Mouse (Mus musculus): ENCODE data around the gene Brip1.

Brip1 gene

DNA sequence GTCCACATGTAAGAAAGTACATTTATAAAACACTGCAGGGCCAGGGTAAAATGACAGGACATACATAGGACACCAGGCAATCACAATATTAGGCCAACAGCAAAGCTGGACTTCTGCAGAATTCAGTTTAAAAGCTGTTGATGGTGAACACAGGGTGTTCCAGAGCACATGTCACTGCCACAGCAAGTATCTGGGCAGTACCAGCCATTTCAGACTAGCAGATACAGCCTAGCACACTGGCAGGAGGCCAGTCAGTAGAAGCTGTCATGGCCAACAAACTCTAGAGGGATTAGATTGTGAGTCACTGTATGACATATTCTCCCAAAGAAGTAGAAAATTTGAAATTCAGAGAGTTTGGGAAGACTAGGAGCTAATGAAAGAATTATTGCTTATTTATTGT lies 94.4 kb downstream of the Brip1 start:
- no peak for DNase-seq

DNA sequence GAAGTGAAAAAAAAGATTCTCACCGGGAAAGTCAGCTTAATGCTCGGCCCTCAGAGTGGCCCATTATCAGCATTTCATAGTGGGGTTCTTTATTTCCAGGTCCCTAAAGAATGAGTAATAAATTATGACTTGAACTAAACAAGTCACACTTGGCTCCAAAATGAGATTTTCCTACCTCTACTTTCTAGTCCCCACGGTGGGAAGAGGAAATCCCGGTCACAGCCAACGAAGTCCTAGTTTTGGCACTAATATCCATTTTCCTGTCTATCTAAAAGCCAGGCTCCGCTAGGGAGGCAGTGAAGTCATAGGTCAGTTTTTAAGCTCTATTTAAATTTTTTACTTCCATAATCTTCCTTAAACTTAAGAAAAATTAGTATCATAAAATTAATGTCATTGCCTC lies 99.8 kb downstream of the Brip1 start:
- DNase-seq, result no peak

DNA sequence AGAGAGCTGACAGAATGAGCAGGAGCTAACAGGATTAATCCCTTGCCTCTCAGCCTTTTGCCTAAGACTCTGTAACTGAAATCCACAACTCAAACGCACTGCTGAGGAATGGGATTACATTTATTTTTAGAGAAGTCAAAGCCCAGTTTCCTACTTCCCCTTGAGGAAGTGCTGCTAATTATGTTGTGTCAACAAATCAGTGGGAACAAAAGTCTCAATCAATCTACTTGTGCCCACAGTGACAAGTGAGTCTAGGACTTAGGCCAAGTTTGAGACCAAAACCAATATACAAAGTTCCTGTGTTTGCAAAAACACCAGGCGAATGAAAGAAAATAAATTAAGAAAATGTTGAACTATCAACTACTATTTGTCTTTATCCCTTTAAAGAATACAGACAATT lies 101.7 kb downstream of the Brip1 start:
- no peak for DNase-seq

DNA sequence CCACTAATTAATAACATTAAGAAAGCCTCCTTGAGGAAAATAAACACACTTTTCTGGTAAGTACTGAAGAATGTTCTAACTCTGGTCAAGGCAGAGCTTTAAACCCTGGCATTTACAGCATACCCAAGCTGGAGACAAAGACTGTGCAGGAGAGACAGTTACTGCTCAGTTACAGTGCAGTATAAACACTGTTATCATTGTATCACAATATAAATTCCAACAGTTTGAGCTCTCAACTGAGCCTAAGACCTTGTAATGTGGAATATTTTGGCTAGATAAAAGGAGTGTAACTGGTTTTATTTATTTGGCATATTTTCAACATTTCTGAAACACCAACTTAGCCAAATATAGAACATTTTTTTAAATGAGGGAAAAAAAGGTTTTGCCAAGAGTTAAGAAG lies 112.2 kb downstream of the Brip1 start:
- DNase-seq, result no peak

DNA sequence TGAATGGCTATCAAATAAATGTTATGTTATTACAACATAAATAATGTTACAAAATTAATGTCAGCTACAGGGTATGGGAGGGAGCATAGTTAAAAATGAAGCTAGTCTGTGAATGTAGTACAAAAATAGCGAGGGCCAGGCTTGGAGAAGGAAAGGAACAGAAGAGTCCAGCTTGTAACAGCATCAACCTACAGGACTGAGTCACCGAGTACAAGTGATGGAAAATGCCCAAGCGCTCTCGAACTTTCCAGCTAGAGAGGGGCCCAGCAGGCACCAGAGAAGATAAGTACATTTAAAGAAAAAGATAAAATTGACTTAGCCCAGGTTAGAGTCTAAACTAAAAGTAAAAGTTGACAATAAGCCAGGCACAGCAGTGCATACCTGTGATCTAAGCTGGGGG lies 116.5 kb downstream of the Brip1 start:
- no peak for DNase-seq

DNA sequence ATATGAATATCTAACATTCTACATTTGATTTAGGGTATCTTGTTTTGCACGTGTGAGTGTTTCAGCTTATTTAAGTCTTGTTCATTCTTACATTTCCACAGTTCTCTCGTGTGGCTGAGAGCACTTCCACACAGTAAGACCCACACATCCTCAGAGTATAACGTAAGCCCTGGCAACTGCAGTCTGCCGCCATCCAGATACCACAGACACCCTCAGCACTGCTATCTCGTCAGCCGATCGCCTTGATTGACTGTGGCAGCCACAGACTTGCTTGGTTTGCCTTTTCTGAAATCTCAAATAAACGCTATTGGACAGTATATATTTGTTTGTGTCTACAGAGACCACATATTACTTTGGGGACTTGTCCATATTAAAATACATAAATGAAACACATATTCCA lies 123.0 kb downstream of the Brip1 start:
- no peak for DNase-seq

DNA sequence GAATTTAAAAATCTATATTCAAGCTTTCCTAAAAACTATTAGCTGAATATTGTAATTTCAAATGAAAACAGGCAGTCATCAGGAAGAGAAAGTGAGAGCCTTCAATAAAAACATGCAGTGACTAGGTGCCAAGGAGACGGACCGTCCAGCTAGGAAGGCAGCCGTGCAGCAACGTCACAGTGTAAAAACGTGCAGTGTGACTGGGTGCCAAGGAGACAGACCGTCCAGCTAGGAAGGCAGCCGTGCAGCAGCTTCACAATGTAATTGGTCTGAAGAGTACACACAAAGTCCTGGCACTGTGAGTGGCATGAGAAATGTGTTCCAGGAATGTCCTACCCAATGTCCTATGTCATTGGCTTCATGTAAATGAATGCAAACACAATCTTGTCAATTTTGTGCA lies 124.0 kb downstream of the Brip1 start:
- DNase-seq, result no peak

DNA sequence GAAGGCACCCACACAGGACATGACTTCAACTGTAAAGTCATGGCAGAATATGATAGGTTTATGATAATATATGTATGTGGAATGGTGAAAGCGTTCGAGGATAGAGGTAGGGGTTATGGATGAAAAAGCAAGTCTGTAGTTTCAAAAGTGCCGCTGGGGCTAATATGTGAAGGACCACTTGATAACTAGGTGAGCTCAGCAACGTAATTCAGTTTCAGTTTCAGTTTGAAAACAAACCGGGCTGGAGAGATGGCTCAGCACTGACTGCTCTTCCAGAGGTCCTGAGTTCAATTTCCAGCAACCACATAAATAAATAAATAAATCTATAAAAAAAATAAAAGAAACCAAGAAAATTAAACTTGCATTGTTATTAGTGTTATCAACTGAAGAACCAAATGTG lies 124.6 kb downstream of the Brip1 start:
- DNase-seq, result no peak

DNA sequence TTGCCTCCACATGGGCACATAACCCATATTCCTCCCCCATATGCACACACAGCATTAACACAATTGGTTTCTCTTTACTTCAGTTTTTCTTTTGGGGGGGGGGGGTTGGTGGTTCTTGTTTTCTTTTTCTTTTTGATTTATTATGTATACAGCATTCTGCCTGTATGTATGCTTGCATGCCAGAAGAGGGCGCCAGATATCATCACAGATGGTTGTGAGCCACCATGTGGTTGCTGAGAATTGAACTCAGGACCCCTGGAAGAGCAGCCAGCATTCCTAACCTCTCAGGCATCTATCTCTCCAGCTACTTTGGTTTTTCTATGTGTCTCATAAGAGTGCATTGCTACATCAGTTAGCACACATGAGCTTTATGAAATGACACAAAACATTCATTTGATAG lies 125.6 kb downstream of the Brip1 start:
- no peak for DNase-seq

DNA sequence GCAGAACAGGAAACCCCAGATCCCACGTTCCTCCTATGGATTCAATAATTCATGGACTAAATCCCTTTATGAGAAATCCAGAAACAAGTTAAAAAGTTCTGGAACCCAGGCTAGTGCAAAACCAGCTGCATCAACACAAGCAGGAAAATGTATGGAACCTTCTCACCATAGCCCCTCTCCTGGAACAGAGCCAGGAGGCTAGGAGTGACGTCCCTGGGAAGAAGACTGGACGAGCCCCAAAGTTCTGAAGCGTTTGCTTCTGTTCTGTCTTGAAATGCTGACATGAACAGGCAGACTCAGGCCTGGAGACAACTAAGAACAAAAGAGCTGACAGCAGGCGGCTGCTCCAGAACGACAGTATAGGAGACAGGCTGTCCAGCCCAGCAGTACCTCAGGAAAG lies 132.3 kb downstream of the Brip1 start:
- no peak for DNase-seq

DNA sequence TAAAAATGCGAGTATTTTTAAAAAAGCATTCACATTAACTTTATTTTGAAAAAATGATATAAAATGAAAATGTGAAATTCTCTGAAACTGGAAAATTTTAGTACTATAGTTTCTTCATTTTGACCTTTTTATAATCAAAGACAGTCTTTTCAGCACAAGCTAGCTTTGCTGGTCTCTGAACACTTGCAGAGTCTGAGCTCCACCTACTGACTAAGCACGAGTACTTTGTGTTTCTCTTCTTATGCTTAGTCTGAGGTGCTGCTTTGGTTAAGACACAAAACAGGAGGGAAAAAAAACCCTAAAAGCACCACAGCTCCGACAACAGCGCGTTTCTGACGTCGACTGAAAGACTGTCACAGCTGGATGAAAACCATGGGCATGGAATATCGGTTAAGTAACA lies 133.8 kb downstream of the Brip1 start:
- DNase-seq, result no peak

DNA sequence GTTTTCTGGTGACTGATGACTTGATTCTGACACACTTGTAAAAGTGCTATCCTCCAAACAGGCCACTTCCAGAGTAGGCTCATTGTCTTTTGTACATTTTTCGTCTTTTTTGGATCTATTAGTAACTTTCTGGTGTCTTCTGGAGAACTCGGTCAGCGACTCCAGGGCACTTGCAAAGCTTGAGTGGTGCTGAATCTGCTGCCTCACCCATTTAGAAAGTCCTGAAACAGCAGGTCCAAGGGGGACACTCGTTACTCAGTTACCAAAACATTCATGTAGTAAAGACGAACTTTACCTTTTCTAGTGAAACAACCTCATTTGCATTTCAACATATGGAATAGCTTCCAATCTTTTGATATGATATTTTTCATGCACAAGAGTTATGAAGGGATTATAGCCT lies 136.1 kb downstream of the Brip1 start:
- no peak for DNase-seq

DNA sequence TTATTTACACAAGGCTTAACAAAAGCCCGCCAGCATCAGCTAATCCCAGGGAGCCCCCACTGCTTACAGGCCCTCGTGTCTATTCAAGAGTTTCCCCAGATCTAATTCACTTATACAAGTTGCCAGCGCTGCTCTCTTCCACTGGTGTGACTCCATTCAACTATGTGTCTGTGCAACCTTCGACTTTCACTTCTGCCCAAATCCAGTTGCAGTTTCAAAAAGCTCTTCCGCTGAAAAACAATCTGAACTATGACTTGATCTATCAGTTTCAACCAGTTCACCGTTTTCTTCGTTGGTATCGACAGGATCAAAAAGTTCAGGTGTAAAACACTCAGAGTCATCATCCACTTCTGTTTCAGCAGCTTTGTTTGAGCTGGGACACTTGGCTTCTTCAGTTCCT lies 139.8 kb downstream of the Brip1 start:
- DNase-seq, result no peak

DNA sequence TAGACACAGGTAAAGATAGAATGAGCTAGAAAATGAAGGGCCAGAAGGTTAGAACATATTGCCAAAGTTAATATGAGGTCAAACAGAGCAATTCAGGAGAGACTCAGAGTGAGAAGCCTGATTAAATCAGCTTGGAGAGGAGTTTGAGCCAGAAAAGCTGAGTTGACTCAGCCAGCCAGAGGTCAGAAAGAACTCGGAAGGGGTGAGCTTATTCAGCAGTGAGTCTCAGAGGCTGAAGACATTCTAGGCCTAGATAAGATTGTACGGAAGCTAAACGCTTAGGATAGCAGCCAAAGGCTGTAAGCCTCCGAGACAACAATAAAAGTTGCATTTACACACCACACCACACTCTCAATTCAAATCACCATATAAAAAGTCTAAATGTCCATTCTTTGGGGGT lies 141.9 kb downstream of the Brip1 start:
- DNase-seq, result no peak

DNA sequence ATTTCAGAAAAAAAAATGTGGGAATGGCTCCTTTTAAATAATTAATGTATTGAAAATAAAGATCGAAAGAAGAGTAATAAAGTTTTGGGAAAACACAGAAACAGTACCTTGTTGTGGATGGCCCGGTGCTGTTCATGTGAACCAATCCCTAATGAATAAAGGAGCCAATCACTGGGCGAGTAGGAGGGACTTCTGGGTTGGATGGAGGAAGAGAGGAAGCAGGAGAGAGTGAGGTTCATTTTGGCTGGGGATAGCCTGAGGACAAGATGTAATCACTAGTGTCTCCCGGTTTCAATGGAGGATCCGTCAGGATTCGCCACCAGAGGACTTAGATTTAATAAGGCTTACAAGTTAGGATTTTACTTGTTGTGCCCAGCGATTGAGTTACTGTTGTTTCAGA lies 145.2 kb downstream of the Brip1 start:
- DNase-seq, result no peak

DNA sequence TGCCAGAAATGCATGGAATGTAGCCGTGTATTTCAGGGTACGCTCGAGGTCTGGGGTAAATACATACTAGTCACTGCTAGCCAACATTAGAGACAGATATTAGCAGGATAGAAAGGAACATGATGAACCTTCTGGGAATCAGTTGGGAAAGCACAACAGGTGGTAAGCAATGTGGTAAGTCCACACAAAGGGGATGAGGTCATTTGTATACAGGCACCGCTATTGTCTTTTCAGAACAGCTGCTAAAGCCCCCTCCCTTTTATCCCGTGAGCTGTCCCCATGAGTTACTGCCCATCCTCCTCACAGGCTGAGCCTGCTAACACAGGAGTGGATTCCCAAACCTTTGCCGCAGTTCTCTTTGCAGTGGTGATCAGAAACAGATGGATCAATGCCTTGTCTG lies 149.6 kb downstream of the Brip1 start:
- DNase-seq, result no peak

DNA sequence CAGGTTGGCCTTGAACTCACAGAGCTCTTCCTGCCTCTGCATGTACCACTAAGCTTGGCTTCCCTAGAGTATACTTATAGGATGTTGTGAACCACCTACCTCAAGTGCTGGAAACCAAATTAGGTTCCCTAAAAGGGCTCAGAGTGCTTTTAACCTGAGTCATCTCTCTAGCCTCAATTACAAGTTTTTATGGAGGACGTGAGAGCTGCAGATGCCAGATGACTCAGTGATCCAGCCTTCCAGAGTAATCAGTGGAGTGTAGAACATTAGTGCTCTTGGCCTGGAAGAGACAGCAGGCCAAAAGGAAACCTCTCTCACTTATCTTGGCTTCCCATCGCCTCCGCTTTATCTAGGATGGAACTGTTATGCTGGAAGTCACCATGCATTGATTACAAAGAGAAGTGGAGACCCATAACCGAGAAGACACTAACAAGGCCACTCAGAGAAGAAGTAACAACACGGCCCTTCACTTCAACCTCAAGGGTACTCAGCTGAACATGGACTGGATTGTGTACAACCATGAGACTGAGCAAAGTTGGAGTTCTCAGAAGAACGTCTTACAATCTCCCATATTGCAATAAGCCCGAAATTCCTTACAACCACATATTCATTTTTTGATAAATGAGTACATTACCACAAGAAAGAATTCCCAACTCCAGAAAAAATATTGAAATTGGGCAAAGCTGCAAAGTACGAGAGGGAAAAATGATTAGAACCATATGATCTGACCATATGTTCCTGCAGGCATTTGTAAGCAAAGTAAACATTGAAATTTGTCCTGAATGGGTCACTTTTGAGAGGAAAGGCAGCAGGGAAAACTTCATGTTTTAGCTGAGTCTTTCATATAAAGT lies 150.3 kb downstream of the Brip1 start:
- no peak for DNase-seq

DNA sequence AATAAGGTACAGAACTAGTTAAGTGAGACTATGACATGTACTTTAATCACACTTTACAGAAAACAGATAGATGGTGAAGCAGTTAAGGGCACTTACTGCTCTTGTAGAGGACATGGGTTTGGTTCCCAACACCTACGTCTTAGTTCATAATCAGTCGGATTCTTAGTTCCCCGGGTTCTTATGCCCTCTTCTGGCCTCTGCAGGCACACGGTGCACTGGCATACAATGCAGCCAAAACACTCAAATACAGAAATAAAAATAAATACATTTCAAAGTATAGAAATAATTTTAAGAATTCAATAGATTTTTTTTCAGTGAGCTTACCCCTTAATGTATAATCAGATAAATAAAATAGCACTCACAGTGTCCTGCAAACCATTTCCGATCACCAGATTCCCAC lies 161.0 kb downstream of the Brip1 start:
- DNase-seq, result no peak

DNA sequence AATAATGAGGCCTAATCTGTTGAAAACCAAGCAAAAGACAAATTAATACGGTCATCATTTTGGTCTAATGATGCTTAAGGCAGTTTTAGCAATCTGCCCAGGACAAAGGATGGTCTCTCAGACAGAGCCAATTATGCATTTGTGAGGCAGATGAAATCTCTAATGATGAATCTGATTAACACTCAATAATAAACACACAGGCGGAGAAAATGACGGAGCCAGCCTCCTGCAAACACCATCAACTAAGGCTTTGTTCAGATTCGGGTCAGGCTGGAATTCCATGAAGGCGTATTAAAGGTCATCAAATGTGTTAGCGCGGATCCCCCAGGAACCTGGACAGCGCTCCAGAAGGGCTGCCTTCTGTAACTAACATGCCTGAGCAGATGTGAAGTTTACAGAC lies 161.6 kb downstream of the Brip1 start:
- DNase-seq, result no peak

DNA sequence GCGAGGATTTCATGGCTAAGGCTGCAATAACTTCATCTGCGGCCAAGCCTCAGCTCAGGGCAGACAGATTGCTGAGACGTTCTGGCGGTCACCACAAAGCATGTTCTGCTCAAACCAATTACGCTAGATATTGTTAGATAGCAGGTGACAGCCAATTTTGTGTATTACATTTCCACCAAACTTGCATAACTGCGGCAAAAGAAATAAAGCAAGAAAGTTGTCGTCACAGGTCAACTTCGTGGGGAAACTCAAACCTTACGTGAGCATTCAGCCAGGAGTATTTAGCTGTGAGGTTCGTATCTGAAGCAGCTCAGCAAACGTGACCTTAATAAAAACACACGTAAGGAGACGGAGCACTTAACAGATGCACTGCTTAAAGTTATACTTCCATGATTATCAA lies 162.3 kb downstream of the Brip1 start:
- no peak for DNase-seq

DNA sequence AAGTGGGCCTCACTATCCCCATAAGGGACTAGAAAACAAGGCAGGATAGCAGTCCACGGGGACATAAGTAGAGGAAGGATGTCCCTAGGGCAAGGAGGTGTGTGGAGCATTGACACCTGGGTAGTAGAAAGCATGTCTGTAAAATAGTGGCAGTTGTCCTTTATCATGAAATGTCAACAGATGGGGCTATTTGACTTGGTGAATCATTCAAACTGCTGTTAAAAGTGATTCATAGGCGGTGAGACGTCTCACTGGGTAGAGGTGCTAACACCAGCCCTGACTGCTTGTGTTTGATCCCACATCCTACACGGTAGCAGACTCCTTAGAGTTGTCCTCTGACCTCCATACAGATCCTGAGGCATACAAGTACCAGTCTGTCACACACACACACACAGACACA lies 168.1 kb downstream of the Brip1 start:
- DNase-seq, result no peak

DNA sequence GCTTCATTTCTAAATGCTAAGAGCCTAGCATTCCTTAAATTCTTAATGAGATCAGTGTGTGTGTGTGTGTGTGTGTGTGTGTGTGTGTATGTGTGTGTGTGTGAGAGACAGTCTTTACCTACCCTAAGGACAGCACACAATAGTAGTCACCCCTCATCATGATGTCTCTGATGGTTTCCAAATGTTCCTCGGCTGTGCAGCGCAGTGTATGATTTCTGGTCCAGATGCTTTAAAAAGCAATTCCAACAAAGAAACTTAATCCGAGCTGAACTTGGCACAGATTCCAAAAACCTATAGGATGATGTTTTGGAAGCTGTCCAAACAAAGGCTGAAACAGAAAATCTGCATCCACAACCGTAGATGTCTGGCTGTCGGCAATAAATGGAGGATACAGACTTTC lies 173.0 kb downstream of the Brip1 start:
- DNase-seq, result no peak

DNA sequence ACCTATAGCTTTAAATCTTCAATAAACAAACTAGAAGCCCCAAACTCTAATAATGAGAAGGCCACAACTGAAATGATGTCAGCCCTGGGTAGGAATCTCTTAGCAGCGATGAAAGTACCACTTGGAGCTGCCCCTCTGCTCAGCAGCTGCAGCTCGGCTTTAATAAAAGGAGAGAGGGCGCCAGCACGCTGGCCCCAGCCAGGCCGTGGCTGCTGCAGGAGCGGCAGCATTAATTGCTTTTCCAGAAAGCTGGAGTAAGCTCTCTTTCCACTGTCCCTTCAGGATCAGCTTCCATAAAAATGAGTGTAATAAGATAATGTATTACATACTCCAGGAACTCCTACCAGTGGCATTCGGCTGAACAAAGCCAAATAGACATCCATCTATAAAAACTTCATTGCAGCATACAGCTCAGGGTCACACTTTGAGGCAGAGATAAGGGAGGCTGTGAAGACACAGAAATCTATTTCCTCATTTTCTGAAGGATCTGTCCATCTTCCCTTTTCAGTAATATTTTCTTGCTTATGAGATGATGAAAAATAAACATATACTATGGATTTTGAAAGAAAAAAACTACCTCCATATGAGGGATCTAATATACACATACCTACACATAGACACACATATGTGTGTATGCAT lies 174.3 kb downstream of the Brip1 start:
- no peak for DNase-seq

DNA sequence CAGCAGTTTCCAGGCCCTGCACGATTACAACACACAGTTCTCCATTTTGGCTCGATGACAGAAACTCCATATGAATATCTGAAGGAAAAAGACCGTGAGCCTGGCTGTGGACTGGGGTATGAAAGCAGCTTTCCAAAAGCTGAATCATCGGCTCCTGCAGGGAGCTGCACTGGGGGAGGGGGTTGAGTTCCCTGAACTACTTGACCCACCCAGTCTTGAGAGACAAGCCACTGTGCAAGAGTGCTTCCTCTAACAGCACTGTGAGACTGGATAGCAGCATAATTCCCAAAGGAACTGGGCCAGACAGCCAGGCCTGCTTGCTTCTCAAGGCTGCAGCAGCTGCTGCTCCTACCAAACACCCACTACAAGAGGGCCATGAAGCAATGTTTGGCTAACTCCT lies 178.6 kb downstream of the Brip1 start:
- no peak for DNase-seq

DNA sequence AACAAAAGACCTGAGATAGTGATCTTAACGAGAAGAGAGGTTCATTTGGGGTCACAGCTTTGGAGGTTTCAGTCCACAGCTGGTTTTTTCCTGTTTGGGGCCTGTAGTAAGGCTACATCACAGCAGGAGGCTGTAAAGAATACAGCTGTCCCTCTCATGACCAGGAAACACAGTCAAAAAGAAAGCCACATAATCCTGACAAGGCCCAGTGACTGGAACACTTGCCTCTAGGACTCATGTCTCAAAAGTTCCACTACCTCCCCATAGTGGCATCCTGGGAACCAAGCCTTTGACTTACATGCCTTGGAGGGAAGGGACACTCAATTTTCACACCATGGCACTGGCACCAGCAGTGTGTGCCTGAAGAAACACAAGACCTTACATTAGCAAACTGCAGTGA lies 181.0 kb downstream of the Brip1 start:
- DNase-seq, result no peak

All from cerebellum, adult 9-10 months (tissue).